16 mouse cellular contexts compared by ENCODE assay signal in genomic region chr3:100436756-100437155, GRCm38 (mm10). TPM values are rescaled to one million over a fixed set of nuclear protein-coding genes. Genes with fewer than 3 reads are reported as not detected.
DNase-seq lines count a peak whose midpoint lies in the region; ATAC-seq and TF ChIP-seq lines count a peak whose summit lies in the region.
"Had no signal": no experiment of that assay in that cellular context is flagged by ENCODE, and none has a peak within 500 bp of the region (broad histone marks: within the 10 kb centered on the region; RNA-seq: fewer than 3 reads in every experiment).

No protein-coding gene starts in this region.

- no peak for TF ChIP-seq POLR2A in spleen, adult 2 months (IDR thresholded peaks at IDR 0.05; ENCODE audit: low read depth, low read length)

- no peak overlapping the region for H3K27ac ChIP-seq in spleen, adult 2 months (ENCODE audit: insufficient read depth, low read length)
- H3K27ac ChIP-seq: embryonic facial prominence, embryonic 12.5 days; forebrain, embryonic 10.5 days; heart, embryonic 13.5 days; lung, embryonic 15.5 days had no signal

- H3K4me3 ChIP-seq in spleen, adult 2 months (ENCODE audit: extremely low read depth, insufficient read depth, insufficient read length): no peak overlapping the region
- H3K4me3 ChIP-seq: embryonic facial prominence, embryonic 12.5 days; forebrain, embryonic 10.5 days; heart, embryonic 13.5 days; lung, embryonic 15.5 days had no signal

- peaks cover 3% of the 10 kb centered on the region; the same call in 1 of the 2 replicates for H3K4me1 ChIP-seq in spleen, adult 2 months (ENCODE audit: control insufficient read depth, insufficient read depth, insufficient read length)
- H3K4me1 ChIP-seq: embryonic facial prominence, embryonic 12.5 days; forebrain, embryonic 10.5 days had no signal

- WGBS in spleen, adult 2 months: 15% methylated on average over 7 of the region's 7 CpGs

- intact Hi-C loops in left cerebral cortex, postnatal 10 days (cut with DNase I): no loop called here

- no peak for TF ChIP-seq CTCF in spleen, adult 2 months (IDR thresholded peaks at IDR 0.05; ENCODE audit: extremely low read depth, insufficient read depth, insufficient read length, insufficient replicate concordance)

- no peaks in the 10 kb centered on the region for H3K27me3 ChIP-seq in spleen, adult 2 months (ENCODE audit: control insufficient read depth, insufficient read depth, low read length)
- H3K27me3 ChIP-seq in splenic B cell, adult 2 months (ENCODE audit: control insufficient read depth, insufficient read depth, low read length, poor library complexity, severe bottlenecking): no peaks in the 10 kb centered on the region
- H3K27me3 ChIP-seq: embryonic facial prominence, embryonic 12.5 days; heart, embryonic 13.5 days; lung, embryonic 15.5 days had no signal

- H3K36me3 ChIP-seq in spleen, adult 2 months (ENCODE audit: control insufficient read depth, insufficient read depth, low read length): no peaks in the 10 kb centered on the region
- H3K36me3 ChIP-seq in splenic B cell, adult 2 months (ENCODE audit: control insufficient read depth, insufficient read depth, low read length, poor library complexity, severe bottlenecking): no peaks in the 10 kb centered on the region
- H3K36me3 ChIP-seq: embryonic facial prominence, embryonic 12.5 days; forebrain, embryonic 10.5 days; heart, embryonic 13.5 days; lung, embryonic 15.5 days had no signal

- DNase-seq in spleen, adult 2 months (ENCODE audit: low read depth in 1 of 2, low spot score in 2 of 2): peak; percentile 21 to 72
- no peak for DNase-seq in spleen, postnatal 4 days (ENCODE audit: low spot score in 2 of 2)
- DNase-seq in induced T-regulatory cell, adult 2 months (ENCODE audit: low read depth): peak; percentile 87
- DNase-seq in splenic B cell, adult 2 months (ENCODE audit: low read depth, low spot score): peak; percentile 90
- no peak for DNase-seq in kidney, postnatal 14 days
- DNase-seq in left cerebral cortex, postnatal 10 days (ENCODE audit: extremely low spot score in 1 of 2, low spot score in 2 of 2): no peak
- DNase-seq in layer of hippocampus, adult 11-12 months (ENCODE audit: low spot score): no peak
- DNase-seq: cerebellum, postnatal 25 days; kidney, adult 2 months; left cerebral cortex, postnatal 4 days; right cerebral cortex, postnatal 25 days had no signal

- peak; percentile 50 for ATAC-seq in megakaryocyte, adult 5-6 weeks (ENCODE audit: poor library complexity, severe bottlenecking)

RNA-seq across cellular contexts. Expression of gene Tent5c, which starts 52.4 kb away (rescaled TPM):
- polyA plus RNA-seq in spleen, adult 2 months (2012; rRNA removed): 30.8 and 55.0 TPM in 2 replicates
- total RNA-seq in megakaryocyte, adult 5-6 weeks (2015): 1.1 and 1.8 TPM in 2 replicates
- total RNA-seq in megakaryocyte, adult 5-6 weeks (2017): 2.2 and 3.9 TPM in 2 replicates
- total RNA-seq in left cerebral cortex, postnatal 10 days (2021): 1 to 10 TPM; 2.9 to 4.9 TPM

Comparison
In these comparisons a context has a peak if more than half of its experiments do, and no peak if none do; other contexts are left out.
1. DNase-seq: peak in spleen, adult 2 months (2 of 2), induced T-regulatory cell, adult 2 months (single experiment) and splenic B cell, adult 2 months (single experiment); none in spleen, postnatal 4 days (0 of 2), kidney, postnatal 14 days (single experiment), left cerebral cortex, postnatal 10 days (0 of 2) and layer of hippocampus, adult 11-12 months (single experiment).